Mouse (Mus musculus): ENCODE data around the gene Gm13276.

GRCm38 (mm10) chr4:88741426-88741825 is 44.1 kb upstream of the Gm13276 start:
- TF ChIP-seq CTCF (IDR thresholded peaks at IDR 0.05; ENCODE audit: control insufficient read depth, insufficient read depth, insufficient replicate concordance, low read depth, low read length) (no peak), POLR2A (IDR thresholded peaks at IDR 0.05; ENCODE audit: control insufficient read depth, low read depth, low read length) (no peak)
